Mouse (Mus musculus): Measurements from ENCODE around the gene Strbp. TPM values are rescaled to one million over a fixed set of nuclear protein-coding genes. Genes with fewer than 3 reads are reported as not detected.
A peak's percentile ranks its signal among the peaks of the same experiment; 100 is the strongest.

The Strbp gene
- polyA plus RNA-seq, 1 experiment from 2014 or later = 27.5 TPM

GRCm38 (mm10) chr2:37735807-37736188, 32.1 kb upstream of the Strbp start:
- 57% methylated on average over 1 of the region's 1 CpGs for WGBS
- Histone ChIP-seq H3K4me3 (ENCODE audit: low read length) (no peak overlapping the region), H3K9ac (ENCODE audit: low read depth, low read length) (0 out of 2 replicates have a peak overlapping the region, but pooled peaks have one; percentile 18), H3K4me2 (ENCODE audit: low read depth, low read length) (peak overlapping the region; percentile 37), H3K27me3 (replicated peaks; ENCODE audit: control insufficient read depth, insufficient read depth, low read length) (no peaks in the 10 kb centered on the region), H3K27ac (ENCODE audit: low read length) (no peak overlapping the region), H3K9me3 (ENCODE audit: control insufficient read depth, low read length) (no peaks in the 10 kb centered on the region), H3K36me3 (ENCODE audit: control insufficient read depth, insufficient read depth, low read length) (no peaks in the 10 kb centered on the region), H3K4me1 (ENCODE audit: control insufficient read depth, insufficient read depth, low read length) (0 out of 2 replicates have a peak, but pooled peaks cover 10% of the 10 kb centered on the region)
- ATAC-seq = no peak

DNA sequence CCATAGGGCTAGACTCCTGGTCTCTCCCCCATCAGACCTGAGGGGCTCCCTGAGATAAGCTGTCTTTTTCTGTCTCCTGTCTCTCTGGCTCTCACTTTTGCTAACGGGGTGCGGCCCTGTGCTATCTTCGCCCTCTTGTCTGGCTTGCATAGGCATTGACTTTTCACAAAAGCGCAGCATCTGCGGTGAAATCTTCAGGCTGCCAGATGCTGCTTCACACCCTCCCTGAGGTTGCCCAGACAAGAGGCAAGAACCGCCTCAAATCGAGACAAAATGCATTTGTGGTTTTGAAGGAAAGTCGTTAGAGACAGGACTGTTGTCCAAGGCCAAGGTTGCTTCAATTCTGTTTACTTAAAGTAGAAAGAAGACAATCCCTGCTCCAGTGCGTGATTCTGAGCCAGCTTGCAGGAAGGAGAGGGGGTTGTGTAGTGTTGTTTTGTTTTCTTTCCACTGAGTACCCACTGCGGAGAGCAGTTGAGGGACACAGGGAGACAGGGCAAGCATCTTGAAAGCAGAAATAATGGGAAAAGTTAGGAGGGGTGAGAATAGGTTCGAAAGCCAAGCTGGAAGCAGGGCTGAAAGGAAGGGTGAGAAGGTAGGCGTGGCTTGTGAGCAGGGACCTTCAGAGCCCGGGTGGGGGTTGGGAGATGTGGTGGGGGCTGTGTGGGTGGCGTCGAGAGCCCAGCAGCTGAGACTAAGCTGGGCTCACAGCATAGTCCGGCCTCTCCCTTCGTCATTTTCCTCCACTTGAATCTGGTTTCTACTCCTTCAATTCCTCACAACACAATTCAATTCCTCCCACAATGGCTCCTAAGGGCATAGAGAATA, 31.5 kb upstream of the Strbp start:
- H3K36me3 ChIP-seq (ENCODE audit: control insufficient read depth, insufficient read depth, low read length) = no peaks in the 10 kb centered on the region
- H3K4me3 ChIP-seq (ENCODE audit: low read length) = no peak overlapping the region
- no peaks in the 10 kb centered on the region for H3K9me3 ChIP-seq (ENCODE audit: control insufficient read depth, low read length)
- 0 out of 2 replicates have a peak, but pooled peaks cover 10% of the 10 kb centered on the region for H3K4me1 ChIP-seq (ENCODE audit: control insufficient read depth, insufficient read depth, low read length)
- no peak for ATAC-seq
- H3K27me3 ChIP-seq (replicated peaks; ENCODE audit: control insufficient read depth, insufficient read depth, low read length) = no peaks in the 10 kb centered on the region
- WGBS = 21% methylated on average over 17 of the region's 17 CpGs
- H3K27ac ChIP-seq (ENCODE audit: low read length) = no peak overlapping the region
- 0 out of 2 replicates have a peak overlapping the region, but pooled peaks have one; percentile 18 for H3K9ac ChIP-seq (ENCODE audit: low read depth, low read length)
- H3K4me2 ChIP-seq (ENCODE audit: low read depth, low read length) = peak overlapping the region; percentile 37

GRCm38 (mm10) chr2:37731241-37731801, 27.7 kb upstream of the Strbp start:
- Histone ChIP-seq H3K36me3 (ENCODE audit: control insufficient read depth, insufficient read depth, low read length) (no peaks in the 10 kb centered on the region), H3K9ac (ENCODE audit: low read depth, low read length) (no peak overlapping the region), H3K27me3 (replicated peaks; ENCODE audit: control insufficient read depth, insufficient read depth, low read length) (no peaks in the 10 kb centered on the region), H3K4me2 (ENCODE audit: low read depth, low read length) (no peak overlapping the region), H3K27ac (ENCODE audit: low read length) (no peak overlapping the region), H3K4me1 (ENCODE audit: control insufficient read depth, insufficient read depth, low read length) (0 out of 2 replicates have a peak, but pooled peaks cover 10% of the 10 kb centered on the region), H3K9me3 (ENCODE audit: control insufficient read depth, low read length) (no peaks in the 10 kb centered on the region), H3K4me3 (ENCODE audit: low read length) (no peak overlapping the region)
- WGBS = 91% methylated on average over 5 of the region's 5 CpGs
- ATAC-seq = no peak

- H3K36me3 ChIP-seq (ENCODE audit: control insufficient read depth, insufficient read depth, low read length) = no peaks in the 10 kb centered on the region
- peaks cover 6% of the 10 kb centered on the region for H3K4me1 ChIP-seq (ENCODE audit: control insufficient read depth, insufficient read depth, low read length)
- ATAC-seq = peak; percentile 90
- 56% methylated on average over 4 of the region's 4 CpGs for WGBS
- no peak overlapping the region for H3K4me2 ChIP-seq (ENCODE audit: low read depth, low read length)
- no peak overlapping the region for H3K27ac ChIP-seq (ENCODE audit: low read length)
- no peak overlapping the region for H3K9ac ChIP-seq (ENCODE audit: low read depth, low read length)
- no peaks in the 10 kb centered on the region for H3K27me3 ChIP-seq (replicated peaks; ENCODE audit: control insufficient read depth, insufficient read depth, low read length)
- H3K9me3 ChIP-seq (ENCODE audit: control insufficient read depth, low read length) = no peaks in the 10 kb centered on the region
- no peak overlapping the region for H3K4me3 ChIP-seq (ENCODE audit: low read length)
Measured at GRCm38 (mm10) chr2:37724231-37724630, 20.6 kb upstream of the Strbp start.

GRCm38 (mm10) chr2:37723501-37724090, 19.9 kb upstream of the Strbp start:
- Histone ChIP-seq H3K27me3 (replicated peaks; ENCODE audit: control insufficient read depth, insufficient read depth, low read length) (no peaks in the 10 kb centered on the region), H3K27ac (ENCODE audit: low read length) (no peak overlapping the region), H3K9me3 (ENCODE audit: control insufficient read depth, low read length) (no peaks in the 10 kb centered on the region), H3K4me1 (ENCODE audit: control insufficient read depth, insufficient read depth, low read length) (peaks cover 6% of the 10 kb centered on the region), H3K36me3 (ENCODE audit: control insufficient read depth, insufficient read depth, low read length) (no peaks in the 10 kb centered on the region), H3K4me3 (ENCODE audit: low read length) (no peak overlapping the region), H3K4me2 (ENCODE audit: low read depth, low read length) (no peak overlapping the region), H3K9ac (ENCODE audit: low read depth, low read length) (no peak overlapping the region)
- ATAC-seq = peak; percentile 27; the same call in 1 of the 2 replicates
- WGBS = 78% methylated on average over 11 of the region's 11 CpGs

- H3K4me2 ChIP-seq (ENCODE audit: low read depth, low read length) = no peak overlapping the region
- WGBS = 82% methylated on average over 14 of the region's 14 CpGs
- H3K4me3 ChIP-seq (ENCODE audit: low read length) = no peak overlapping the region
- H3K36me3 ChIP-seq (ENCODE audit: control insufficient read depth, insufficient read depth, low read length) = no peaks in the 10 kb centered on the region
- peaks cover 6% of the 10 kb centered on the region for H3K4me1 ChIP-seq (ENCODE audit: control insufficient read depth, insufficient read depth, low read length)
- no peak overlapping the region for H3K27ac ChIP-seq (ENCODE audit: low read length)
- no peak overlapping the region for H3K9ac ChIP-seq (ENCODE audit: low read depth, low read length)
- H3K27me3 ChIP-seq (replicated peaks; ENCODE audit: control insufficient read depth, insufficient read depth, low read length) = no peaks in the 10 kb centered on the region
- ATAC-seq = 0 out of 2 replicates have a peak, but pooled peaks have one; percentile 34
- no peaks in the 10 kb centered on the region for H3K9me3 ChIP-seq (ENCODE audit: control insufficient read depth, low read length)
Measured at GRCm38 (mm10) chr2:37722674-37723465, 19.2 kb upstream of the Strbp start.

DNA sequence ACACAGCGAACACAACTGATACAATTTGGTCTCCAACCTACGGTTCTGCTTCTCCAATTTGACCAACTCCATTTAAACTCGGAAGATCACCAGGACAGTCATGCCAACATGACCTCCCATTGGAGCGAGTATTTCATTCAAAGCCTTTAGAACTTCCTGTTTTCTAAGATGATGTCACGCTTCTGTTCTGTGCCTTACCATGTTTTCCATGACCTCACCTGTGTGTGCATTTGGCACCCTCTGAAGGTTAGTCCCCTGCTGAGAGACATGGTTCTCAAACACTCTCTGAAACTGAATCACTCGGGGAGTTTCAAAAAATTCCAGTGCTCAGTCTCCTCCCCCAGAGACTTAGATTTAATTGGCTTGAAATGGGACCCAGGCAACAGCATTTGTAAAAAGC, 12.6 kb upstream of the Strbp start:
- no peaks in the 10 kb centered on the region for H3K36me3 ChIP-seq (ENCODE audit: control insufficient read depth, insufficient read depth, low read length)
- no peak overlapping the region for H3K27ac ChIP-seq (ENCODE audit: low read length)
- H3K9ac ChIP-seq (ENCODE audit: low read depth, low read length) = no peak overlapping the region
- H3K4me1 ChIP-seq (ENCODE audit: control insufficient read depth, insufficient read depth, low read length) = peaks cover 9% of the 10 kb centered on the region; the same call in 1 of the 2 replicates
- no peak overlapping the region for H3K4me2 ChIP-seq (ENCODE audit: low read depth, low read length)
- no peaks in the 10 kb centered on the region for H3K9me3 ChIP-seq (ENCODE audit: control insufficient read depth, low read length)
- H3K4me3 ChIP-seq (ENCODE audit: low read length) = no peak overlapping the region
- H3K27me3 ChIP-seq (replicated peaks; ENCODE audit: control insufficient read depth, insufficient read depth, low read length) = no peaks in the 10 kb centered on the region
- no peak for ATAC-seq
- 78% methylated on average over 6 of the region's 6 CpGs for WGBS

- no peaks in the 10 kb centered on the region for H3K9me3 ChIP-seq (ENCODE audit: control insufficient read depth, low read length)
- peak; percentile 64 for ATAC-seq
- H3K27ac ChIP-seq (ENCODE audit: low read length) = no peak overlapping the region
- H3K36me3 ChIP-seq (ENCODE audit: control insufficient read depth, insufficient read depth, low read length) = no peaks in the 10 kb centered on the region
- no peaks in the 10 kb centered on the region for H3K27me3 ChIP-seq (replicated peaks; ENCODE audit: control insufficient read depth, insufficient read depth, low read length)
- H3K4me2 ChIP-seq (ENCODE audit: low read depth, low read length) = no peak overlapping the region
- no peak overlapping the region for H3K4me3 ChIP-seq (ENCODE audit: low read length)
- H3K9ac ChIP-seq (ENCODE audit: low read depth, low read length) = no peak overlapping the region
- H3K4me1 ChIP-seq (ENCODE audit: control insufficient read depth, insufficient read depth, low read length) = peaks cover 9% of the 10 kb centered on the region; the same call in 1 of the 2 replicates
- WGBS = 46% methylated on average over 3 of the region's 3 CpGs
Measured at GRCm38 (mm10) chr2:37715364-37715763, 11.7 kb upstream of the Strbp start.

DNA sequence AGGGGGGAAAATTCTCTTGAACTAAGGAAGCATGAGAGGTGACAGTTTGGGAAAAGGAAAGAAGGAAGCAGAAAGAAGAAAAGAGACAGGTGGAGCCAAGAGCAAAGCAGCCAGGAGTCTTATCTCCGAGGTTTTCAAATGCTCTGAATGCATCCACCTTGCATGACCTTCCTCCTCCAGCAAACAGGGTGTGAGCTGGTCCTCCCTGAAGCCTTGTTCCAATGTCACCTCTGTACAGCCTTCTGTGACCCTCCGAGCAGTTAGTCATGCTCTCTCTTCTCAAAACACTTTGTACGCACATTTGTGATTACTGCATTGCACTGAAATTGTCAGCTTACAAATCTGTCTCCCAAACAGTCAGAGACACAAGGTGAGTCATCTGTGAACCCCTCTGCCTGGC, 9.4 kb upstream of the Strbp start:
- no peak overlapping the region for H3K27ac ChIP-seq (ENCODE audit: low read length)
- no peak overlapping the region for H3K4me2 ChIP-seq (ENCODE audit: low read depth, low read length)
- no peak overlapping the region for H3K9ac ChIP-seq (ENCODE audit: low read depth, low read length)
- ATAC-seq = no peak
- H3K4me3 ChIP-seq (ENCODE audit: low read length) = no peak overlapping the region
- 54% methylated on average over 3 of the region's 3 CpGs for WGBS
- H3K36me3 ChIP-seq (ENCODE audit: control insufficient read depth, insufficient read depth, low read length) = no peaks in the 10 kb centered on the region
- no peaks in the 10 kb centered on the region for H3K9me3 ChIP-seq (ENCODE audit: control insufficient read depth, low read length)
- peaks cover 13% of the 10 kb centered on the region for H3K4me1 ChIP-seq (ENCODE audit: control insufficient read depth, insufficient read depth, low read length)
- no peaks in the 10 kb centered on the region for H3K27me3 ChIP-seq (replicated peaks; ENCODE audit: control insufficient read depth, insufficient read depth, low read length)
